Mouse (Mus musculus): ENCODE results near the gene Tmem104. TPM values are rescaled to one million over a fixed set of nuclear protein-coding genes. Genes with fewer than 3 reads are reported as not detected.

The Tmem104 gene
- polyA plus RNA-seq, 1 experiment, result 24.1 TPM

DNA sequence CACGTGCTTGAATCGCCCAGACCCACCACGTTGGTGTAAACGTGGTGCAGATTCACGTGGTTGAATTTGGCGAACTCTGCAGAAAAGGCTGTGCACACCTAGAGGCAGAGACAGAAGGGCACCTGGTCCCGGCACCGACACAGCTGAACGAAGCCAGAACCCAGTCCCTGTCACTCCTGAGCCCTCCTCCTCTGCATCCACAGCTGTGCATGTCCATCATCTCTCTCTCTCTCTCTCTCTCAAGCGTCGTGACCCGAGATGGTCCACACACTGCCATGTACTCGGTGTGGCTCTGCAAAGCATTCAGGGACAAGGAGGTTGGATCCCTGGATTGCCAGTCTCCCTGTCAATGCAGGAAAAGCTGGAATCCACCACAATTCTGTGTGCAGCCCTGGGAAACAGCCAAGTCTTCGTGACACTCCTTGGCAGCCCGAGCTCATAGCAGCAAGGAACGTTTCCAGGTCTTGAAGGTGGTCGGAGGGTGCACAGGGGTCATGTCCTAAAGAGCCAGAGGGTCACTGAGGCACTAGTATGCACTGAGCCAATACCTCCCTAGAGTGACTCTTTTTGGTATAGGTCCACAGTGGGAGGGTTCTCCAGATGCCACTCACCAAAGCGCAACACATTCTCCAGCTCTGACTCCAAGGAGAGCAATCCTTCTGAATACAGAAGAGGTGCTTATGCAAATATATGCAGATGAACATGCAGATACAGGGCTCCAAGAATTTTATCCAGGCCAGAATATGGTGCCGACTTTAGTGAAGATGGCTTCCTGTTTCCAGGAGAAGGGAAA is 99.1 kb downstream of the Tmem104 start:
- no peaks in the 10 kb centered on the region for H3K27me3 ChIP-seq (ENCODE audit: control insufficient read depth, insufficient read depth, low read length)
- no peak overlapping the region for H3K4me3 ChIP-seq (ENCODE audit: control insufficient read depth, insufficient read depth, low read length)
- peaks cover 16% of the 10 kb centered on the region for H3K4me1 ChIP-seq (replicated peaks; ENCODE audit: control insufficient read depth, insufficient read depth, low read length)
- H3K36me3 ChIP-seq (ENCODE audit: control insufficient read depth, insufficient read depth, low read length), result no peaks in the 10 kb centered on the region
- 77% methylated on average over 19 of the region's 19 CpGs for WGBS
- no peak for DNase-seq
- TF ChIP-seq CTCF (IDR thresholded peaks at IDR 0.05; ENCODE audit: borderline replicate concordance, control insufficient read depth, extremely low read depth, insufficient read depth, low read length, poor library complexity) (no peak), POLR2A (IDR thresholded peaks at IDR 0.05; ENCODE audit: control insufficient read depth, extremely low read depth, insufficient read depth, low read length, poor library complexity) (no peak)
- no peak overlapping the region for H3K27ac ChIP-seq (ENCODE audit: control insufficient read depth, insufficient read depth, low read length)

- Histone ChIP-seq H3K27ac (ENCODE audit: control insufficient read depth, insufficient read depth, low read length) (no peak overlapping the region), H3K36me3 (ENCODE audit: control insufficient read depth, insufficient read depth, low read length) (no peaks in the 10 kb centered on the region), H3K27me3 (ENCODE audit: control insufficient read depth, insufficient read depth, low read length) (no peaks in the 10 kb centered on the region), H3K4me3 (ENCODE audit: control insufficient read depth, insufficient read depth, low read length) (no peak overlapping the region), H3K4me1 (replicated peaks; ENCODE audit: control insufficient read depth, insufficient read depth, low read length) (peaks cover 16% of the 10 kb centered on the region)
- WGBS, result 97% methylated on average over 5 of the region's 5 CpGs
- DNase-seq, result no peak
- TF ChIP-seq POLR2A (IDR thresholded peaks at IDR 0.05; ENCODE audit: control insufficient read depth, extremely low read depth, insufficient read depth, low read length, poor library complexity) (no peak), CTCF (IDR thresholded peaks at IDR 0.05; ENCODE audit: borderline replicate concordance, control insufficient read depth, extremely low read depth, insufficient read depth, low read length, poor library complexity) (no peak)
These were observed 100.1 kb downstream of the Tmem104 start for GRCm38 (mm10) chr11:115287386-115287785.

DNA sequence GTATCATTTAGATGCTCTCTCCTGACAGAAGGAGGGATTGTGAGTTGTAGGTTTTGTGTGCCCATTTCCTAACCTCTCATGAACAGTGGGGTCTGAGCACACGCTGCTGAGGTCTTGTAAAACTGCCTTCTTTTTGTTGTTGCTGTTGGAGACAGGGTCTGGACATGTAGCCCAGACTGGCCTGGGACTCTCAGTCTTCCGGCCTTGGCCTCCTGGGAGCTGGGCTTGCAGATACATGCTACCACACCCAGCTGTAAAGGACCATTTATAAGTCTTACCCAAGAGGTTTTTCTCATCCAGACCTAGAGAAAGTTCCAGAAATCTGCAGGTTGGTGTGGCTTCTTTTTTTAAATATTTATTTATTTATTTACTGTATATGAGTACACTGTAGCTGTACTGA is 101.0 kb downstream of the Tmem104 start:
- Histone ChIP-seq H3K4me3 (ENCODE audit: control insufficient read depth, insufficient read depth, low read length) (no peak overlapping the region), H3K36me3 (ENCODE audit: control insufficient read depth, insufficient read depth, low read length) (no peaks in the 10 kb centered on the region), H3K27ac (ENCODE audit: control insufficient read depth, insufficient read depth, low read length) (no peak overlapping the region), H3K4me1 (replicated peaks; ENCODE audit: control insufficient read depth, insufficient read depth, low read length) (peaks cover 16% of the 10 kb centered on the region), H3K27me3 (ENCODE audit: control insufficient read depth, insufficient read depth, low read length) (no peaks in the 10 kb centered on the region)
- no peak for DNase-seq
- 89% methylated on average over 2 of the region's 2 CpGs for WGBS
- TF ChIP-seq POLR2A (IDR thresholded peaks at IDR 0.05; ENCODE audit: control insufficient read depth, extremely low read depth, insufficient read depth, low read length, poor library complexity), result no peak
- TF ChIP-seq CTCF (IDR thresholded peaks at IDR 0.05; ENCODE audit: borderline replicate concordance, control insufficient read depth, extremely low read depth, insufficient read depth, low read length, poor library complexity), result no peak

GRCm38 (mm10) chr11:115289885-115290284 is 102.6 kb downstream of the Tmem104 start:
- DNase-seq, result no peak

DNA sequence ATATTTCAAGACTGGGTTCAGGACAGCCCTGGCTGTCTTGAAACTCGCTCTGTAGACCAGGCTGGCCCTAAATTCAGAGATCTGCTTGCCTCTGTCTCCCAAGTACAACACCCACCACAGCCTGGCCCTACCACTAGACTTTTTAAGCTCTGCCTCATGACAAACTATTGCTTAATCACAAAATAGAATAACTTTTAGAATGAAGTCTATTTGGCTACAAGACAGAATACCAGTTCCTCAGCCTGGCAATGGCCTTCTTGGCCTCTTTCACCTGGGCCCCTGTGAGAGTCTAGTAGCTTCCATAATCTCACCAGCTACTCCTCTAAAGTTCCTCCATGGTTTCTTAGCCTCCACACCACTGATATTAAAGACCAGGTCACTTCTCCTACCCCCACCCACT is 103.0 kb downstream of the Tmem104 start:
- 100% methylated on average over 1 of the region's 1 CpGs for WGBS
- no peaks in the 10 kb centered on the region for H3K27me3 ChIP-seq (ENCODE audit: control insufficient read depth, insufficient read depth, low read length)
- H3K27ac ChIP-seq (ENCODE audit: control insufficient read depth, insufficient read depth, low read length), result no peak overlapping the region
- no peak for DNase-seq
- H3K4me3 ChIP-seq (ENCODE audit: control insufficient read depth, insufficient read depth, low read length), result no peak overlapping the region
- TF ChIP-seq POLR2A (IDR thresholded peaks at IDR 0.05; ENCODE audit: control insufficient read depth, extremely low read depth, insufficient read depth, low read length, poor library complexity), result no peak
- TF ChIP-seq CTCF (IDR thresholded peaks at IDR 0.05; ENCODE audit: borderline replicate concordance, control insufficient read depth, extremely low read depth, insufficient read depth, low read length, poor library complexity), result no peak
- H3K4me1 ChIP-seq (replicated peaks; ENCODE audit: control insufficient read depth, insufficient read depth, low read length), result peaks cover 10% of the 10 kb centered on the region; the same call in 1 of the 2 replicates
- H3K36me3 ChIP-seq (ENCODE audit: control insufficient read depth, insufficient read depth, low read length), result no peaks in the 10 kb centered on the region

More at GRCm38 (mm10) chr11:115289885-115290284, 102.6 kb downstream of the Tmem104 start:
- WGBS, result 88% methylated on average over 8 of the region's 8 CpGs
- TF ChIP-seq CTCF (IDR thresholded peaks at IDR 0.05; ENCODE audit: borderline replicate concordance, control insufficient read depth, extremely low read depth, insufficient read depth, low read length, poor library complexity), result no peak
- TF ChIP-seq POLR2A (IDR thresholded peaks at IDR 0.05; ENCODE audit: control insufficient read depth, extremely low read depth, insufficient read depth, low read length, poor library complexity), result no peak
- Histone ChIP-seq H3K27me3 (ENCODE audit: control insufficient read depth, insufficient read depth, low read length) (no peaks in the 10 kb centered on the region), H3K4me1 (replicated peaks; ENCODE audit: control insufficient read depth, insufficient read depth, low read length) (peaks cover 15% of the 10 kb centered on the region), H3K27ac (ENCODE audit: control insufficient read depth, insufficient read depth, low read length) (no peak overlapping the region), H3K4me3 (ENCODE audit: control insufficient read depth, insufficient read depth, low read length) (no peak overlapping the region), H3K36me3 (ENCODE audit: control insufficient read depth, insufficient read depth, low read length) (no peaks in the 10 kb centered on the region)

DNA sequence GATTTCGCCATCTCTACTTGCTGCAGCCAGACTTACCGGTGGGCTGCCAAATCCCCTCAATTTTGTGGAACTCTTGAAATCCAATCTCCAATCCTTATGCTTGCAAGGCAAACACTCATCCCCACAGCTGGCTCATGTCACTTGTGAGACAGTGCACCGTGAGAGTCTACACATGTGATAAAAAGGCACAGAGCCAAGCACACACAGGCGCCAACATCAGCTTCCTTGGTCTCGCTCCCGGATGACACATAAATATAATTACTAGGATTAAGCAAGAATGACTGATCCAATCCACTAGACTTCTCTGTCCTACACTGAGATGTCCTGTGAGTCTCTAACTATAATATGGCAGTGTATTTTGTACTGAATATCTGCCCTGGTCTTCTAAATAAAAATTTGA is 103.6 kb downstream of the Tmem104 start:
- no peak for DNase-seq
- Histone ChIP-seq H3K4me1 (replicated peaks; ENCODE audit: control insufficient read depth, insufficient read depth, low read length) (peaks cover 4% of the 10 kb centered on the region; the same call in 1 of the 2 replicates), H3K27ac (ENCODE audit: control insufficient read depth, insufficient read depth, low read length) (no peak overlapping the region), H3K27me3 (ENCODE audit: control insufficient read depth, insufficient read depth, low read length) (no peaks in the 10 kb centered on the region), H3K36me3 (ENCODE audit: control insufficient read depth, insufficient read depth, low read length) (no peaks in the 10 kb centered on the region), H3K4me3 (ENCODE audit: control insufficient read depth, insufficient read depth, low read length) (no peak overlapping the region)
- 96% methylated on average over 6 of the region's 6 CpGs for WGBS
- TF ChIP-seq CTCF (IDR thresholded peaks at IDR 0.05; ENCODE audit: borderline replicate concordance, control insufficient read depth, extremely low read depth, insufficient read depth, low read length, poor library complexity), result no peak
- no peak for TF ChIP-seq POLR2A (IDR thresholded peaks at IDR 0.05; ENCODE audit: control insufficient read depth, extremely low read depth, insufficient read depth, low read length, poor library complexity)

Data from thymus, adult 2 months (tissue).